Comparison of ENCODE assay signal across 30 mouse cellular contexts in genomic region chr14:40935481-40935880, GRCm38 (mm10). TPM values are rescaled to one million over a fixed set of nuclear protein-coding genes. Genes with fewer than 3 reads are reported as not detected.
A peak's percentile ranks its signal among the peaks of the same experiment; 100 is the strongest.
DNase-seq lines count a peak whose midpoint lies in the region; ATAC-seq and TF ChIP-seq lines count a peak whose summit lies in the region.
"Had no signal": no experiment of that assay in that cellular context is flagged by ENCODE, and none has a peak within 500 bp of the region (broad histone marks: within the 10 kb centered on the region; RNA-seq: fewer than 3 reads in every experiment).

No protein-coding gene starts in this region.

- no peak for TF ChIP-seq EP300 in stomach, postnatal 0 days (optimal IDR thresholded peaks at IDR 0.05)

- 69% methylated on average over 1 of the region's 1 CpGs for WGBS in liver, embryonic 11.5 days
- WGBS in stomach, postnatal 0 days = 78% methylated on average over 1 of the region's 1 CpGs

- H3K4me2 ChIP-seq in liver, embryonic 11.5 days = no peak overlapping the region
- no peak overlapping the region for H3K4me2 ChIP-seq in stomach, postnatal 0 days (replicated peaks; ENCODE audit: low read depth)
- H3K4me2 ChIP-seq: embryonic facial prominence, embryonic 12.5 days; heart, embryonic 15.5 days; intestine, embryonic 15.5 days; limb, embryonic 12.5 days; liver, embryonic 15.5 days; lung, embryonic 15.5 days; midbrain, embryonic 12.5 days; neural tube, embryonic 13.5 days had no signal

- no peak overlapping the region for H3K9ac ChIP-seq in liver, embryonic 11.5 days (ENCODE audit: low read depth, low read length)
- H3K9ac ChIP-seq in stomach, postnatal 0 days (ENCODE audit: low read length) = no peak overlapping the region
- H3K9ac ChIP-seq: embryonic facial prominence, embryonic 12.5 days; heart, embryonic 15.5 days; intestine, embryonic 15.5 days; limb, embryonic 12.5 days; liver, embryonic 15.5 days; lung, embryonic 15.5 days; midbrain, embryonic 12.5 days; neural tube, embryonic 13.5 days had no signal

- 0 out of 2 replicates have a peak overlapping the region, but pooled peaks have one; percentile 24 for H3K27ac ChIP-seq in gastrocnemius, adult 2 months
- H3K27ac ChIP-seq in liver, embryonic 11.5 days (ENCODE audit: low read depth, low read length) = peak overlapping the region; percentile 38; the same call in 1 of the 2 replicates
- 0 out of 2 replicates have a peak overlapping the region, but pooled peaks have one; percentile 4 for H3K27ac ChIP-seq in stomach, postnatal 0 days (replicated peaks)
- H3K27ac ChIP-seq: embryonic facial prominence, embryonic 12.5 days; heart, adult 2 months; heart, embryonic 15.5 days; intestine, embryonic 15.5 days; left cerebral cortex, adult 2 months; limb, embryonic 12.5 days; lung, embryonic 15.5 days; midbrain, embryonic 12.5 days; neural tube, embryonic 13.5 days had no signal

- H3K4me1 ChIP-seq in liver, embryonic 11.5 days (replicated peaks; ENCODE audit: control insufficient read depth, insufficient read depth, low read length) = peaks cover 41% of the 10 kb centered on the region
- H3K4me1 ChIP-seq in megakaryocyte, embryonic 14.5 days = peaks cover 97% of the 10 kb centered on the region
- H3K4me1 ChIP-seq in stomach, postnatal 0 days (replicated peaks; ENCODE audit: control insufficient read depth, insufficient read depth) = peaks cover 9% of the 10 kb centered on the region

- no peak overlapping the region for H3K4me3 ChIP-seq in gastrocnemius, adult 2 months
- H3K4me3 ChIP-seq in liver, embryonic 11.5 days (ENCODE audit: low read depth, low read length) = no peak overlapping the region
- peak overlapping the region; percentile 79 for H3K4me3 ChIP-seq in megakaryocyte, embryonic 14.5 days (replicated peaks)
- H3K4me3 ChIP-seq in stomach, postnatal 0 days (ENCODE audit: low read depth, low read length) = no peak overlapping the region
- H3K4me3 ChIP-seq: embryonic facial prominence, embryonic 12.5 days; heart, adult 2 months; heart, embryonic 15.5 days; intestine, embryonic 15.5 days; left cerebral cortex, adult 2 months; limb, embryonic 12.5 days; liver, embryonic 15.5 days; lung, embryonic 15.5 days; midbrain, embryonic 12.5 days; neural tube, embryonic 13.5 days had no signal

- H3K36me3 ChIP-seq in liver, embryonic 11.5 days (ENCODE audit: control insufficient read depth, insufficient read depth, low read length) = no peaks in the 10 kb centered on the region
- peaks cover 87% of the 10 kb centered on the region for H3K36me3 ChIP-seq in megakaryocyte, embryonic 14.5 days (replicated peaks; ENCODE audit: low read length)
- no peaks in the 10 kb centered on the region for H3K36me3 ChIP-seq in stomach, postnatal 0 days (ENCODE audit: control insufficient read depth, insufficient read depth, low read length)
- H3K36me3 ChIP-seq: embryonic facial prominence, embryonic 12.5 days; heart, embryonic 15.5 days; intestine, embryonic 15.5 days; liver, embryonic 15.5 days; lung, embryonic 15.5 days; midbrain, embryonic 12.5 days had no signal

- no peak for TF ChIP-seq CTCF in gastrocnemius, adult 2 months (IDR thresholded peaks at IDR 0.05)
- TF ChIP-seq CTCF in stomach, postnatal 0 days (IDR thresholded peaks at IDR 0.05; ENCODE audit: low read depth) = no peak

- H3K27me3 ChIP-seq in liver, embryonic 11.5 days (replicated peaks; ENCODE audit: control insufficient read depth, insufficient read depth, low read length) = no peaks in the 10 kb centered on the region
- H3K27me3 ChIP-seq in megakaryocyte, embryonic 14.5 days (replicated peaks) = no peaks in the 10 kb centered on the region
- no peaks in the 10 kb centered on the region for H3K27me3 ChIP-seq in stomach, postnatal 0 days (ENCODE audit: control insufficient read depth, insufficient read depth, low read length)
- H3K27me3 ChIP-seq: CH12.LX; embryonic facial prominence, embryonic 12.5 days; heart, embryonic 15.5 days; intestine, embryonic 15.5 days; limb, embryonic 12.5 days; liver, embryonic 15.5 days; lung, embryonic 15.5 days; midbrain, embryonic 12.5 days; neural tube, embryonic 13.5 days; Patski had no signal

- intact Hi-C loops in gastrocnemius, adult 2 months (cut with DNase I) = no loop called here
- intact Hi-C loops in gastrocnemius, postnatal 14 days (cut with DNase I; ENCODE audit: low total_unique reads) = no loop called here

- H3K9me3 ChIP-seq in liver, embryonic 11.5 days (ENCODE audit: control insufficient read depth, low read length) = no peaks in the 10 kb centered on the region
- no peaks in the 10 kb centered on the region for H3K9me3 ChIP-seq in megakaryocyte, embryonic 14.5 days
- H3K9me3 ChIP-seq in stomach, postnatal 0 days (ENCODE audit: control insufficient read depth, low read length) = no peaks in the 10 kb centered on the region
- H3K9me3 ChIP-seq: embryonic facial prominence, embryonic 12.5 days; heart, embryonic 15.5 days; intestine, embryonic 15.5 days; limb, embryonic 12.5 days; liver, embryonic 15.5 days; lung, embryonic 15.5 days; midbrain, embryonic 12.5 days; neural tube, embryonic 13.5 days had no signal

- ATAC-seq in liver, embryonic 11.5 days (replicated peaks; ENCODE audit: low FRiP score) = peak; percentile 55
- ATAC-seq in megakaryocyte, adult 5-6 weeks (ENCODE audit: poor library complexity, severe bottlenecking) = no peak
- no peak for ATAC-seq in stomach, postnatal 0 days (ENCODE audit: low FRiP score, low TSS enrichment)
- ATAC-seq: forebrain, embryonic 14.5 days; hindbrain, embryonic 16.5 days; intestine, embryonic 15.5 days; Patski had no signal

- DNase-seq in gastrocnemius, adult 2 months = peak; percentile 30
- no peak for DNase-seq in gastrocnemius, postnatal 14 days
- DNase-seq in liver, embryonic 11.5 days (ENCODE audit: low spot score) = no peak
- no peak for DNase-seq in liver
- no peak for DNase-seq in stomach, postnatal 0 days (ENCODE audit: low spot score)
- DNase-seq in spleen, postnatal 36 days (ENCODE audit: low spot score in 2 of 2) = no peak
- DNase-seq: adrenal gland, postnatal 14 days; cerebellum, adult 8-10 months; cerebellum, postnatal 36 days; gastrocnemius, postnatal 36 days; heart, adult 2 months; kidney, adult 9 months; kidney, postnatal 25 days; right cerebral cortex, postnatal 4 days had no signal

RNA-seq across cellular contexts. Expression of gene Tspan14, which starts 31.1 kb away (rescaled TPM):
- 10 to 100 TPM; 11.0 to 16.8 TPM for total RNA-seq in gastrocnemius, adult 2 months (2021)
- total RNA-seq in gastrocnemius, postnatal 14 days (2021) = 10 to 100 TPM; 16.3 to 16.8 TPM
- 65.3 and 68.1 TPM in 2 replicates for polyA plus RNA-seq in liver, embryonic 11.5 days (2014; fragmentation: Nextera tagmentation; extraction: Ambion mirVana)
- 20.9 and 22.8 TPM in 2 replicates for polyA plus RNA-seq in megakaryocyte, embryonic 14.5 days (2012; ENCODE audit: insufficient read depth, low replicate concordance)
- total RNA-seq in megakaryocyte, adult 5-6 weeks (2015) = 60.6 and 66.0 TPM in 2 replicates
- total RNA-seq in megakaryocyte, adult 5-6 weeks (2017) = 72.4 and 76.5 TPM in 2 replicates
- polyA plus RNA-seq in stomach, postnatal 0 days (2015; fragmentation: Nextera tagmentation; extraction: Ambion mirVana) = 38.1 and 38.8 TPM in 2 replicates

RNA-seq across cellular contexts. Expression of gene Sh2d4b, which starts 42.4 kb away (rescaled TPM):
- under 1 TPM; 0.20 to 0.41 TPM for total RNA-seq in gastrocnemius, adult 2 months (2021)
- under 1 TPM; 0.31 to 0.41 TPM for total RNA-seq in gastrocnemius, postnatal 14 days (2021)
- polyA plus RNA-seq in liver, embryonic 11.5 days (2014; fragmentation: Nextera tagmentation; extraction: Ambion mirVana) = 0.43 and 0.86 TPM in 2 replicates
- polyA plus RNA-seq in megakaryocyte, embryonic 14.5 days (2012; ENCODE audit: insufficient read depth, low replicate concordance) = 1.1 and 7.2 TPM in 2 replicates
- 0.30 and 0.31 TPM in 2 replicates for total RNA-seq in megakaryocyte, adult 5-6 weeks (2015)
- 0.18 and 0.28 TPM in 2 replicates for total RNA-seq in megakaryocyte, adult 5-6 weeks (2017)
- polyA plus RNA-seq in stomach, postnatal 0 days (2015; fragmentation: Nextera tagmentation; extraction: Ambion mirVana) = 0.07 and 0.22 TPM in 2 replicates
- total RNA-seq: megakaryocyte progenitor cell, adult 5-6 weeks had no signal
